Mouse (Mus musculus) small intestine, adult 2 months (tissue): ENCODE results near the gene Lin54. TPM values are rescaled to one million over a fixed set of nuclear protein-coding genes. Genes with fewer than 3 reads are reported as not detected.

ENCODE experiments used
- H3K27ac ChIP-seq: fragments of 200-500 bp; 2 replicates; pipeline ENCODE4 v1.5.1; 2012; ENCODE audit warnings: low read depth, low read length, control low read depth, inconsistent platforms; ENCODE audit not compliant: insufficient read depth
- H3K27me3 ChIP-seq: fragments of 200-500 bp; 2 replicates; pipeline ENCODE4 v1.6.1; 2012; ENCODE audit warnings: mild to moderate bottlenecking, moderate library complexity, low read length, inconsistent platforms; ENCODE audit not compliant: control insufficient read depth, insufficient read depth
- H3K36me3 ChIP-seq: fragments of 200-500 bp; 2 replicates; pipeline ENCODE4 v1.6.1; 2012; ENCODE audit warnings: mild to moderate bottlenecking, low read length, control low read depth, inconsistent platforms; ENCODE audit not compliant: control insufficient read depth, insufficient read depth
- H3K4me1 ChIP-seq: fragments of 200-500 bp; 2 replicates; pipeline ENCODE4 v1.6.1; 2012; ENCODE audit warnings: low read length, inconsistent platforms, mixed read lengths; ENCODE audit not compliant: control insufficient read depth, insufficient read depth, insufficient read length
- H3K4me3 ChIP-seq: fragments of 200-500 bp; 2 replicates; pipeline ENCODE4 v1.5.1; 2012; ENCODE audit warnings: low read depth, mild to moderate bottlenecking, control low read depth, inconsistent platforms, low read length, moderate library complexity
- CTCF ChIP-seq: fragments of 200-500 bp; IDR thresholded peaks from 2 replicates; pipeline ENCODE4 v1.5.1; 2012; ENCODE audit warnings: low read depth, mild to moderate bottlenecking, control low read depth, inconsistent platforms, low read length, moderate library complexity, mixed read lengths; ENCODE audit not compliant: insufficient replicate concordance, insufficient read length; ENCODE audit errors: extremely low read depth
- POLR2A ChIP-seq: fragments of 200-500 bp; IDR thresholded peaks from 2 replicates; pipeline ENCODE4 v1.6.1; 2012; ENCODE audit warnings: low read depth, mild to moderate bottlenecking, control low read depth, inconsistent platforms, low read length, moderate library complexity
- WGBS: fragments of 180-500 bp; shearing (Covaris S2); methylation state at CpG from one replicate; pipeline ENCODE4 v1.1.7; 2018; 5-methylcytosine and 5-hydroxymethylcytosine counted together
- polyA plus RNA-seq: library from polyadenylated mRNA; depleted of rRNA; stranded (reverse); fragments of >200 nt; gene quantifications from 2 replicates; pipeline ENCODE4 v1.2.3, GENCODE M21; 2012; rRNA removed

Lin54 gene
- polyA plus RNA-seq, 1 experiment = 6.3 TPM

GRCm38 (mm10) chr5:100408485-100408884, 92.0 kb downstream of the Lin54 start:
- TF ChIP-seq POLR2A = no peak
- TF ChIP-seq CTCF = no peak
- WGBS = 63% methylated on average over 5 of the region's 5 CpGs
- Histone ChIP-seq H3K27me3 (no peaks in the 10 kb centered on the region), H3K4me1 (peaks cover 6% of the 10 kb centered on the region), H3K27ac (no peak overlapping the region), H3K4me3 (no peak overlapping the region), H3K36me3 (peaks cover 47% of the 10 kb centered on the region)

- Histone ChIP-seq H3K4me1 (no peaks in the 10 kb centered on the region), H3K27me3 (no peaks in the 10 kb centered on the region), H3K27ac (no peak overlapping the region), H3K4me3 (no peak overlapping the region), H3K36me3 (peaks cover 75% of the 10 kb centered on the region)
- TF ChIP-seq CTCF (no peak), POLR2A (no peak)
- WGBS = 98% methylated on average over 3 of the region's 3 CpGs
Observed at GRCm38 (mm10) chr5:100396753-100397152, 103.7 kb downstream of the Lin54 start.

GRCm38 (mm10) chr5:100393681-100394080, 106.8 kb downstream of the Lin54 start:
- 73% methylated on average over 3 of the region's 3 CpGs for WGBS
- no peaks in the 10 kb centered on the region for H3K27me3 ChIP-seq
- peaks cover 78% of the 10 kb centered on the region for H3K36me3 ChIP-seq
- no peak overlapping the region for H3K27ac ChIP-seq
- H3K4me3 ChIP-seq = no peak overlapping the region
- TF ChIP-seq CTCF (no peak), POLR2A (no peak)
- H3K4me1 ChIP-seq = no peaks in the 10 kb centered on the region

- Histone ChIP-seq H3K27ac (no peak overlapping the region), H3K4me3 (no peak overlapping the region), H3K27me3 (no peaks in the 10 kb centered on the region), H3K4me1 (no peaks in the 10 kb centered on the region), H3K36me3 (peaks cover 77% of the 10 kb centered on the region)
- no peak for TF ChIP-seq POLR2A
- TF ChIP-seq CTCF = no peak
- 94% methylated on average over 20 of the region's 20 CpGs for WGBS
Observed at GRCm38 (mm10) chr5:100392436-100392955, 107.9 kb downstream of the Lin54 start.

Other genes with a start within 250 kb of the Lin54 start
- gene Sec31a, start 84.4 kb downstream of the Lin54 start, polyA plus RNA-seq = 331 and 688 TPM in 2 replicates
- gene Cops4, start 17.7 kb upstream of the Lin54 start, polyA plus RNA-seq = 7.3 and 14.0 TPM in 2 replicates
- 1,430 and 1,806 TPM in 2 replicates for gene Plac8, start 71.6 kb upstream of the Lin54 start, polyA plus RNA-seq
- 71.5 and 86.2 TPM in 2 replicates for gene Coq2, start 174.5 kb upstream of the Lin54 start, polyA plus RNA-seq
- gene Hpse, start 219.1 kb upstream of the Lin54 start, polyA plus RNA-seq = 5.4 and 8.2 TPM in 2 replicates